Mouse (Mus musculus) CH12.LX (cell line): Measurements from ENCODE around the gene Lrp4.
A peak's percentile ranks its signal among the peaks of the same experiment; 100 is the strongest.

Experiments used
- CTCF ChIP-seq, 2 experiments: IDR thresholded peaks in 1 of 2; conservative IDR thresholded peaks in 1 of 2; 2 replicates each; pipeline ENCODE4 v1.5.1; 2011 to 2012; ENCODE audit warnings: low read depth in 2 of 2, low read length in 2 of 2, improper control_type of control experiment in 1 of 2, inconsistent platforms in 1 of 2, mild to moderate bottlenecking in 1 of 2, moderate library complexity in 1 of 2
- EP300 ChIP-seq: IDR thresholded peaks from 2 replicates; pipeline ENCODE4 v1.6.1; 2011; ENCODE audit warnings: low read length, improper control_type of control experiment
- POLR2A ChIP-seq: IDR thresholded peaks from 2 replicates; pipeline ENCODE4 v1.6.1; 2011; ENCODE audit warnings: low read depth, mild to moderate bottlenecking, improper control_type of control experiment, low read length
- RAD21 ChIP-seq: IDR thresholded peaks from 2 replicates; pipeline ENCODE4 v1.6.1; 2011; ENCODE audit warnings: low read depth, mild to moderate bottlenecking, low read length, improper control_type of control experiment, moderate library complexity
- RCOR1 ChIP-seq: conservative IDR thresholded peaks from 2 replicates; pipeline ENCODE4 v1.6.1; 2012; ENCODE audit warnings: low read depth, mild to moderate bottlenecking, inconsistent platforms, low read length, improper control_type of control experiment
- TBP ChIP-seq: conservative IDR thresholded peaks from 2 replicates; pipeline ENCODE4 v1.6.1; 2011; ENCODE audit warnings: low read depth, low read length, improper control_type of control experiment
- UBTF ChIP-seq: IDR thresholded peaks from 2 replicates; pipeline ENCODE4 v1.6.1; 2012; ENCODE audit warnings: low read depth, mild to moderate bottlenecking, inconsistent platforms, low read length, improper control_type of control experiment, moderate library complexity

- no peak for TF ChIP-seq TBP
- peak; percentile 24; the same call in 1 of the 2 replicates for TF ChIP-seq EP300
- no peak for TF ChIP-seq POLR2A
- TF ChIP-seq CTCF (conservative IDR thresholded peaks at IDR 0.05 in 1 of 2, IDR thresholded peaks at IDR 0.05 in 1 of 2; ENCODE audit: low read depth in 2 of 2, low read length in 2 of 2) = no peak
- no peak for TF ChIP-seq UBTF
- TF ChIP-seq RCOR1 = no peak
- no peak for TF ChIP-seq RAD21
Observed at GRCm38 (mm10) chr2:91454434-91454833, 2.9 kb upstream of the Lrp4 start.
